Mouse (Mus musculus): Measurements from ENCODE around the gene Fgf2. TPM values are rescaled to one million over a fixed set of nuclear protein-coding genes. Genes with fewer than 3 reads are reported as not detected.

Gene Fgf2
- polyA plus RNA-seq, 1 experiment from 2014 or later: 1.6 TPM

GRCm38 (mm10) chr3:37316233-37316632 lies 31.9 kb upstream of the Fgf2 start:
- no peak overlapping the region for H3K4me2 ChIP-seq (ENCODE audit: low read depth, low read length)
- H3K9me3 ChIP-seq (replicated peaks; ENCODE audit: control insufficient read depth, low read length): no peaks in the 10 kb centered on the region
- no peak overlapping the region for H3K9ac ChIP-seq (replicated peaks; ENCODE audit: low read length)
- DNase-seq (ENCODE audit: low spot score) (no peak), ATAC-seq (replicated peaks; ENCODE audit: insufficient number of reproducible peaks, low FRiP score, low TSS enrichment, low read depth) (no peak)
- 95% methylated on average over 1 of the region's 1 CpGs for WGBS
- H3K27me3 ChIP-seq (ENCODE audit: control insufficient read depth, insufficient read depth, low read length): no peaks in the 10 kb centered on the region
- no peak overlapping the region for H3K27ac ChIP-seq (replicated peaks; ENCODE audit: low read depth, low read length)
- no peaks in the 10 kb centered on the region; the same call in 1 of the 2 replicates for H3K36me3 ChIP-seq (replicated peaks; ENCODE audit: control insufficient read depth, insufficient read depth, low read depth, low read length)
- H3K4me1 ChIP-seq (ENCODE audit: control insufficient read depth, insufficient read depth, low read length): no peaks in the 10 kb centered on the region
- H3K4me3 ChIP-seq (ENCODE audit: low read depth, low read length): no peak overlapping the region

- Histone ChIP-seq H3K9ac (replicated peaks; ENCODE audit: low read length) (no peak overlapping the region), H3K36me3 (replicated peaks; ENCODE audit: control insufficient read depth, insufficient read depth, low read depth, low read length) (no peaks in the 10 kb centered on the region; the same call in 1 of the 2 replicates), H3K4me2 (ENCODE audit: low read depth, low read length) (no peak overlapping the region), H3K9me3 (replicated peaks; ENCODE audit: control insufficient read depth, low read length) (no peaks in the 10 kb centered on the region), H3K4me1 (ENCODE audit: control insufficient read depth, insufficient read depth, low read length) (no peaks in the 10 kb centered on the region), H3K27ac (replicated peaks; ENCODE audit: low read depth, low read length) (no peak overlapping the region), H3K4me3 (ENCODE audit: low read depth, low read length) (no peak overlapping the region), H3K27me3 (ENCODE audit: control insufficient read depth, insufficient read depth, low read length) (no peaks in the 10 kb centered on the region)
- ATAC-seq (replicated peaks; ENCODE audit: insufficient number of reproducible peaks, low FRiP score, low TSS enrichment, low read depth) (no peak), DNase-seq (ENCODE audit: low spot score) (peak; percentile 61)
- WGBS: 44% methylated on average over 3 of the region's 3 CpGs
These were observed 23.8 kb upstream of the Fgf2 start for GRCm38 (mm10) chr3:37324310-37324709.

GRCm38 (mm10) chr3:37325317-37326112 lies 22.6 kb upstream of the Fgf2 start:
- WGBS: 85% methylated on average over 5 of the region's 5 CpGs
- H3K9ac ChIP-seq (replicated peaks; ENCODE audit: low read length): no peak overlapping the region

GRCm38 (mm10) chr3:37326627-37327026 lies 21.5 kb upstream of the Fgf2 start:
- no peaks in the 10 kb centered on the region for H3K36me3 ChIP-seq (replicated peaks; ENCODE audit: control insufficient read depth, insufficient read depth, low read depth, low read length)
- H3K4me1 ChIP-seq (ENCODE audit: control insufficient read depth, insufficient read depth, low read length): no peaks in the 10 kb centered on the region
- H3K4me2 ChIP-seq (ENCODE audit: low read depth, low read length): no peak overlapping the region
- no peaks in the 10 kb centered on the region for H3K9me3 ChIP-seq (replicated peaks; ENCODE audit: control insufficient read depth, low read length)
- no peak overlapping the region for H3K4me3 ChIP-seq (ENCODE audit: low read depth, low read length)
- no peaks in the 10 kb centered on the region for H3K27me3 ChIP-seq (ENCODE audit: control insufficient read depth, insufficient read depth, low read length)
- no peak overlapping the region for H3K9ac ChIP-seq (replicated peaks; ENCODE audit: low read length)
- ATAC-seq (replicated peaks; ENCODE audit: insufficient number of reproducible peaks, low FRiP score, low TSS enrichment, low read depth): no peak
- no peak for DNase-seq (ENCODE audit: low spot score)
- WGBS: 88% methylated on average over 3 of the region's 3 CpGs
- H3K27ac ChIP-seq (replicated peaks; ENCODE audit: low read depth, low read length): no peak overlapping the region

More at GRCm38 (mm10) chr3:37325317-37326112, 22.6 kb upstream of the Fgf2 start:
- Histone ChIP-seq H3K36me3 (replicated peaks; ENCODE audit: control insufficient read depth, insufficient read depth, low read depth, low read length) (no peaks in the 10 kb centered on the region), H3K4me3 (ENCODE audit: low read depth, low read length) (no peak overlapping the region), H3K27ac (replicated peaks; ENCODE audit: low read depth, low read length) (no peak overlapping the region), H3K4me1 (ENCODE audit: control insufficient read depth, insufficient read depth, low read length) (no peaks in the 10 kb centered on the region), H3K27me3 (ENCODE audit: control insufficient read depth, insufficient read depth, low read length) (no peaks in the 10 kb centered on the region), H3K9me3 (replicated peaks; ENCODE audit: control insufficient read depth, low read length) (no peaks in the 10 kb centered on the region), H3K4me2 (ENCODE audit: low read depth, low read length) (no peak overlapping the region)
- ATAC-seq (replicated peaks; ENCODE audit: insufficient number of reproducible peaks, low FRiP score, low TSS enrichment, low read depth) (no peak), DNase-seq (ENCODE audit: low spot score) (no peak)

GRCm38 (mm10) chr3:37328489-37328888 lies 19.7 kb upstream of the Fgf2 start:
- Histone ChIP-seq H3K27ac (replicated peaks; ENCODE audit: low read depth, low read length) (no peak overlapping the region), H3K9me3 (replicated peaks; ENCODE audit: control insufficient read depth, low read length) (no peaks in the 10 kb centered on the region), H3K27me3 (ENCODE audit: control insufficient read depth, insufficient read depth, low read length) (no peaks in the 10 kb centered on the region), H3K4me1 (ENCODE audit: control insufficient read depth, insufficient read depth, low read length) (no peaks in the 10 kb centered on the region), H3K9ac (replicated peaks; ENCODE audit: low read length) (no peak overlapping the region), H3K36me3 (replicated peaks; ENCODE audit: control insufficient read depth, insufficient read depth, low read depth, low read length) (no peaks in the 10 kb centered on the region), H3K4me3 (ENCODE audit: low read depth, low read length) (no peak overlapping the region), H3K4me2 (ENCODE audit: low read depth, low read length) (no peak overlapping the region)
- no peak for DNase-seq (ENCODE audit: low spot score)
- 83% methylated on average over 2 of the region's 2 CpGs for WGBS
- ATAC-seq (replicated peaks; ENCODE audit: insufficient number of reproducible peaks, low FRiP score, low TSS enrichment, low read depth): no peak

- Histone ChIP-seq H3K27ac (replicated peaks; ENCODE audit: low read depth, low read length) (no peak overlapping the region), H3K4me3 (ENCODE audit: low read depth, low read length) (no peak overlapping the region), H3K27me3 (ENCODE audit: control insufficient read depth, insufficient read depth, low read length) (no peaks in the 10 kb centered on the region), H3K9ac (replicated peaks; ENCODE audit: low read length) (no peak overlapping the region), H3K9me3 (replicated peaks; ENCODE audit: control insufficient read depth, low read length) (no peaks in the 10 kb centered on the region), H3K36me3 (replicated peaks; ENCODE audit: control insufficient read depth, insufficient read depth, low read depth, low read length) (no peaks in the 10 kb centered on the region), H3K4me2 (ENCODE audit: low read depth, low read length) (no peak overlapping the region), H3K4me1 (ENCODE audit: control insufficient read depth, insufficient read depth, low read length) (no peaks in the 10 kb centered on the region)
- DNase-seq (ENCODE audit: low spot score) (no peak), ATAC-seq (replicated peaks; ENCODE audit: insufficient number of reproducible peaks, low FRiP score, low TSS enrichment, low read depth) (no peak)
- WGBS: 85% methylated on average over 1 of the region's 1 CpGs
These were observed 18.2 kb upstream of the Fgf2 start for GRCm38 (mm10) chr3:37329963-37330362.

- no peak for ATAC-seq (replicated peaks; ENCODE audit: insufficient number of reproducible peaks, low FRiP score, low TSS enrichment, low read depth)
- no peaks in the 10 kb centered on the region for H3K9me3 ChIP-seq (replicated peaks; ENCODE audit: control insufficient read depth, low read length)
- no peak overlapping the region for H3K4me3 ChIP-seq (ENCODE audit: low read depth, low read length)
- no peak overlapping the region for H3K27ac ChIP-seq (replicated peaks; ENCODE audit: low read depth, low read length)
- no peak overlapping the region for H3K4me2 ChIP-seq (ENCODE audit: low read depth, low read length)
- H3K9ac ChIP-seq (replicated peaks; ENCODE audit: low read length): no peak overlapping the region
- no peaks in the 10 kb centered on the region for H3K27me3 ChIP-seq (ENCODE audit: control insufficient read depth, insufficient read depth, low read length)
- no peaks in the 10 kb centered on the region for H3K4me1 ChIP-seq (ENCODE audit: control insufficient read depth, insufficient read depth, low read length)
- 69% methylated on average over 6 of the region's 6 CpGs for WGBS
- H3K36me3 ChIP-seq (replicated peaks; ENCODE audit: control insufficient read depth, insufficient read depth, low read depth, low read length): no peaks in the 10 kb centered on the region
- no peak for DNase-seq (ENCODE audit: low spot score)
These were observed 16.1 kb upstream of the Fgf2 start for GRCm38 (mm10) chr3:37331999-37332449.

GRCm38 (mm10) chr3:37334053-37334452 lies 14.1 kb upstream of the Fgf2 start:
- Histone ChIP-seq H3K27me3 (ENCODE audit: control insufficient read depth, insufficient read depth, low read length) (no peaks in the 10 kb centered on the region), H3K4me1 (ENCODE audit: control insufficient read depth, insufficient read depth, low read length) (no peaks in the 10 kb centered on the region), H3K9ac (replicated peaks; ENCODE audit: low read length) (no peak overlapping the region), H3K27ac (replicated peaks; ENCODE audit: low read depth, low read length) (no peak overlapping the region), H3K9me3 (replicated peaks; ENCODE audit: control insufficient read depth, low read length) (no peaks in the 10 kb centered on the region), H3K4me2 (ENCODE audit: low read depth, low read length) (no peak overlapping the region), H3K36me3 (replicated peaks; ENCODE audit: control insufficient read depth, insufficient read depth, low read depth, low read length) (no peaks in the 10 kb centered on the region), H3K4me3 (ENCODE audit: low read depth, low read length) (no peak overlapping the region)
- 91% methylated on average over 4 of the region's 4 CpGs for WGBS
- ATAC-seq (replicated peaks; ENCODE audit: insufficient number of reproducible peaks, low FRiP score, low TSS enrichment, low read depth) (no peak), DNase-seq (ENCODE audit: low spot score) (no peak)
